In the genomic region with DNA sequence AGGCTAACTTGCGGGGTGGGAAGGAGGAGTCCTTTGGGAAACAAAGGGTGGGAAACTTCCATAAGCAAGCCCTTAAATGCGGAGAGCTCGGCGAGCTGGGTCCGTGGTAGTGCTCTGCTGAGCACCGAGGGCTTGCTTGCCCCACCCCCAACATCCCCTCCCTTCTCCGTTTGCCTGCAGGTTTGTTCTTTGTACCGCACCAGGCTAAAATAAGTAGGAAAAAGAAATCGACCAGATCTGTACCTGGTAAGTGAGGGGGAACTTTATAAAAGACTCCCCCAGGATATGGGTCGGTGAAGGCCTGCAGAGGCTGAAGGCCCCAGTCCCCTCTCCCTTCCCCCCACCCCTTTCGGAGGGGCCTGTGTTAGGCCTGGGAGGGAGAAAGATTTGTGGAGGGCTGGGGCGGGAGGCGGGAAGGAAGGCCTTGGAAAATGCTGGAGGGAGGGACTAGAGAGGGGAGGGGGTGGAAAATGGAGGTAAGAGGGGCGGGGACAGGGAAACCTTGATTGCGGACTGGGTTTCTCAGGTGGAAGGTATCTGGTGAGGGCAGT, we compare ENCODE assay signal across 7 mouse cellular contexts. TPM values are rescaled to one million over a fixed set of nuclear protein-coding genes. Genes with fewer than 3 reads are reported as not detected.
A peak's percentile ranks its signal among the peaks of the same experiment; 100 is the strongest.
DNase-seq lines count a peak whose midpoint lies in the region; ATAC-seq and TF ChIP-seq lines count a peak whose summit lies in the region.

No protein-coding gene starts in this region.

- peak overlapping the region; percentile 84 for H3K27ac ChIP-seq in heart, postnatal 0 days (ENCODE audit: low read depth)
- H3K27ac ChIP-seq in testis, adult 2 months (ENCODE audit: control insufficient read depth, insufficient read depth, low read depth, low read length): peak overlapping the region; percentile 73; the same call in 1 of the 2 replicates

- H3K4me3 ChIP-seq in heart, postnatal 0 days (ENCODE audit: low read depth, low read length): peak overlapping the region; percentile 66
- H3K4me3 ChIP-seq in megakaryocyte, embryonic 14.5 days (replicated peaks): peak overlapping the region; percentile 92
- peak overlapping the region; percentile 85 for H3K4me3 ChIP-seq in testis, adult 2 months (ENCODE audit: control insufficient read depth, low read depth, low read length)

- no peak for TF ChIP-seq POLR2A in testis, adult 2 months (IDR thresholded peaks at IDR 0.05; ENCODE audit: control insufficient read depth, low read depth, low read length)

- no peak for TF ChIP-seq EP300 in heart, postnatal 0 days (IDR thresholded peaks at IDR 0.05; ENCODE audit: low read depth)

- 30% methylated on average over 13 of the region's 15 CpGs for WGBS in heart, postnatal 0 days

- H3K36me3 ChIP-seq in heart, postnatal 0 days (replicated peaks; ENCODE audit: control insufficient read depth, insufficient read depth, low read length): 0 out of 2 replicates have a peak, but pooled peaks cover 4% of the 10 kb centered on the region
- peaks cover 8% of the 10 kb centered on the region for H3K36me3 ChIP-seq in megakaryocyte, embryonic 14.5 days (replicated peaks; ENCODE audit: low read length)
- no peaks in the 10 kb centered on the region for H3K36me3 ChIP-seq in testis, adult 2 months (ENCODE audit: control insufficient read depth, insufficient read depth, low read length)

- ATAC-seq in heart, postnatal 0 days (ENCODE audit: insufficient read depth, low read depth): peak; percentile 57; the same call in 1 of the 2 replicates

- peak; percentile 40 for DNase-seq in CD4-positive, CD25-positive, alpha-beta regulatory T cell, adult 2 months (ENCODE audit: low read depth, low spot score)
- DNase-seq in NIH3T3 (ENCODE audit: low read depth): peak; percentile 60
- DNase-seq in embryo, embryonic 9.5 days (ENCODE audit: extremely low spot score): peak; percentile 54
- DNase-seq in heart, postnatal 0 days (ENCODE audit: low spot score): no peak
- DNase-seq in kidney, postnatal 36 days: peak; percentile 20 to 58

- H3K9me3 ChIP-seq in heart, postnatal 0 days (replicated peaks; ENCODE audit: control insufficient read depth, low read length): no peaks in the 10 kb centered on the region
- no peaks in the 10 kb centered on the region for H3K9me3 ChIP-seq in megakaryocyte, embryonic 14.5 days

- peak overlapping the region; percentile 68 for H3K4me2 ChIP-seq in heart, postnatal 0 days (ENCODE audit: low read depth, low read length)

- no peak for TF ChIP-seq CTCF in heart, postnatal 0 days (IDR thresholded peaks at IDR 0.05; ENCODE audit: low read depth)
- no peak for TF ChIP-seq CTCF in testis, adult 2 months (IDR thresholded peaks at IDR 0.05; ENCODE audit: control insufficient read depth, insufficient read depth, insufficient replicate concordance, low read depth, low read length)

- no peaks in the 10 kb centered on the region for H3K27me3 ChIP-seq in heart, postnatal 0 days (ENCODE audit: control insufficient read depth, insufficient read depth, low read length)
- peaks cover 3% of the 10 kb centered on the region for H3K27me3 ChIP-seq in megakaryocyte, embryonic 14.5 days (replicated peaks)
- no peaks in the 10 kb centered on the region for H3K27me3 ChIP-seq in testis, adult 2 months (ENCODE audit: control insufficient read depth, insufficient read depth, low read length)

- H3K9ac ChIP-seq in heart, postnatal 0 days (replicated peaks; ENCODE audit: low read depth, low read length): peak overlapping the region; percentile 69

- H3K4me1 ChIP-seq in heart, postnatal 0 days (ENCODE audit: control insufficient read depth, insufficient read depth): no peaks in the 10 kb centered on the region
- H3K4me1 ChIP-seq in megakaryocyte, embryonic 14.5 days: no peaks in the 10 kb centered on the region; the same call in 1 of the 2 replicates
- H3K4me1 ChIP-seq in testis, adult 2 months (ENCODE audit: control insufficient read depth, insufficient read depth, low read length): no peaks in the 10 kb centered on the region

RNA-seq across cellular contexts. Expression of gene Tceal9, which starts 0.7 kb away (rescaled TPM):
- 216 and 228 TPM in 2 replicates for total RNA-seq in heart, postnatal 0 days (2014; rRNA removed; ENCODE audit: low replicate concordance)
- 284 and 306 TPM in 2 replicates for polyA plus RNA-seq in heart, postnatal 0 days (2015; fragmentation: Nextera tagmentation; extraction: Ambion mirVana)
- 4.2 and 79.7 TPM in 2 replicates for polyA plus RNA-seq in megakaryocyte, embryonic 14.5 days (2012; ENCODE audit: insufficient read depth, low replicate concordance)
- polyA plus RNA-seq in testis, adult 2 months (2012; rRNA removed): 7.4 and 9.7 TPM in 2 replicates

RNA-seq across cellular contexts. Expression of gene Bex3, which starts 24.5 kb away (rescaled TPM):
- total RNA-seq in heart, postnatal 0 days (2014; rRNA removed; ENCODE audit: low replicate concordance): 133 and 177 TPM in 2 replicates
- 276 and 298 TPM in 2 replicates for polyA plus RNA-seq in heart, postnatal 0 days (2015; fragmentation: Nextera tagmentation; extraction: Ambion mirVana)
- polyA plus RNA-seq in megakaryocyte, embryonic 14.5 days (2012; ENCODE audit: insufficient read depth, low replicate concordance): 46.6 and 242 TPM in 2 replicates
- 16.1 and 16.4 TPM in 2 replicates for polyA plus RNA-seq in testis, adult 2 months (2012; rRNA removed)

RNA-seq across cellular contexts. Expression of gene Bex1, which starts 30.3 kb away (rescaled TPM):
- total RNA-seq in heart, postnatal 0 days (2014; rRNA removed; ENCODE audit: low replicate concordance): 27.3 and 69.5 TPM in 2 replicates
- 123 and 141 TPM in 2 replicates for polyA plus RNA-seq in heart, postnatal 0 days (2015; fragmentation: Nextera tagmentation; extraction: Ambion mirVana)
- polyA plus RNA-seq in megakaryocyte, embryonic 14.5 days (2012; ENCODE audit: insufficient read depth, low replicate concordance): 12.7 TPM in 1 of 2 replicates, not detected in the other
- polyA plus RNA-seq in testis, adult 2 months (2012; rRNA removed): 1.9 and 2.2 TPM in 2 replicates

RNA-seq across cellular contexts. Expression of gene Tceal7, which starts 31.0 kb away (rescaled TPM):
- total RNA-seq in heart, postnatal 0 days (2014; rRNA removed; ENCODE audit: low replicate concordance): 14.9 and 21.7 TPM in 2 replicates
- polyA plus RNA-seq in heart, postnatal 0 days (2015; fragmentation: Nextera tagmentation; extraction: Ambion mirVana): 14.5 and 15.1 TPM in 2 replicates
- not detected in 2 replicates for polyA plus RNA-seq in megakaryocyte, embryonic 14.5 days (2012; ENCODE audit: insufficient read depth, low replicate concordance)
- polyA plus RNA-seq in testis, adult 2 months (2012; rRNA removed): not detected in 2 replicates

RNA-seq across cellular contexts. Expression of gene Tceal5, which starts 41.9 kb away (rescaled TPM):
- 0.39 TPM in 1 of 2 replicates, not detected in the other for total RNA-seq in heart, postnatal 0 days (2014; rRNA removed; ENCODE audit: low replicate concordance)
- 13.4 and 15.0 TPM in 2 replicates for polyA plus RNA-seq in heart, postnatal 0 days (2015; fragmentation: Nextera tagmentation; extraction: Ambion mirVana)
- polyA plus RNA-seq in megakaryocyte, embryonic 14.5 days (2012; ENCODE audit: insufficient read depth, low replicate concordance): 0.58 and 2.3 TPM in 2 replicates
- not detected in 2 replicates for polyA plus RNA-seq in testis, adult 2 months (2012; rRNA removed)
